In genomic region chr4:136046888-136047287, GRCm38 (mm10) we compare ENCODE assay signal across 30 mouse cellular contexts. TPM values are rescaled to one million over a fixed set of nuclear protein-coding genes. Genes with fewer than 3 reads are reported as not detected.
DNase-seq lines count a peak whose midpoint lies in the region; ATAC-seq and TF ChIP-seq lines count a peak whose summit lies in the region.
"Had no signal": no experiment of that assay in that cellular context is flagged by ENCODE, and none has a peak within 500 bp of the region (broad histone marks: within the 10 kb centered on the region; RNA-seq: fewer than 3 reads in every experiment).

No protein-coding gene starts in this region.

- no peaks in the 10 kb centered on the region for H3K9me3 ChIP-seq in heart, embryonic 14.5 days (ENCODE audit: control insufficient read depth, low read length)
- no peaks in the 10 kb centered on the region for H3K9me3 ChIP-seq in heart, embryonic 12.5 days (replicated peaks)
- H3K9me3 ChIP-seq in kidney, postnatal 0 days (replicated peaks; ENCODE audit: low read length), result no peaks in the 10 kb centered on the region
- no peaks in the 10 kb centered on the region for H3K9me3 ChIP-seq in midbrain, embryonic 12.5 days
- H3K9me3 ChIP-seq in midbrain, embryonic 16.5 days (replicated peaks; ENCODE audit: control insufficient read depth, low read length, poor library complexity, severe bottlenecking), result no peaks in the 10 kb centered on the region
- H3K9me3 ChIP-seq: forebrain, embryonic 15.5 days; heart, embryonic 10.5 days; kidney, embryonic 15.5 days; midbrain, embryonic 10.5 days; neural tube, embryonic 12.5 days had no signal

- H3ac ChIP-seq in myocyte (ENCODE audit: control insufficient read depth, insufficient read length), result no peak overlapping the region

- peaks cover 3 to 12% of the 10 kb centered on the region in 2 experiments for H3K4me1 ChIP-seq in heart, embryonic 14.5 days (ENCODE audit: control insufficient read depth in 2 of 2, insufficient read depth in 2 of 2, low read length in 2 of 2)
- H3K4me1 ChIP-seq in heart, embryonic 12.5 days (replicated peaks), result peaks cover 14% of the 10 kb centered on the region
- peaks cover 7% of the 10 kb centered on the region for H3K4me1 ChIP-seq in kidney, postnatal 0 days (replicated peaks; ENCODE audit: insufficient read depth, low read length)
- peaks cover 14% of the 10 kb centered on the region for H3K4me1 ChIP-seq in midbrain, embryonic 12.5 days
- peaks cover 16% of the 10 kb centered on the region for H3K4me1 ChIP-seq in midbrain, embryonic 16.5 days (ENCODE audit: control insufficient read depth, insufficient read depth, low read length)

- TF ChIP-seq POLR2A in myocyte (IDR thresholded peaks at IDR 0.05; ENCODE audit: insufficient read length, low read depth), result no peak

- no peak overlapping the region for H3K27ac ChIP-seq in heart, embryonic 14.5 days (replicated peaks in 1 of 2; ENCODE audit: control insufficient read depth in 1 of 2, insufficient read depth in 1 of 2, low read depth in 2 of 2, low read length in 2 of 2)
- H3K27ac ChIP-seq in heart, embryonic 12.5 days (ENCODE audit: poor library complexity, severe bottlenecking), result no peak overlapping the region
- no peak overlapping the region for H3K27ac ChIP-seq in kidney, postnatal 0 days
- no peak overlapping the region for H3K27ac ChIP-seq in midbrain, embryonic 12.5 days (replicated peaks)
- no peak overlapping the region for H3K27ac ChIP-seq in midbrain, embryonic 16.5 days (ENCODE audit: low read length)
- H3K27ac ChIP-seq: forebrain, embryonic 15.5 days; heart, embryonic 10.5 days; macrophage; midbrain, embryonic 10.5 days; neural tube, embryonic 12.5 days had no signal

- no peaks in the 10 kb centered on the region for H3K27me3 ChIP-seq in heart, embryonic 14.5 days (ENCODE audit: control insufficient read depth, insufficient read depth, low read length)
- no peaks in the 10 kb centered on the region for H3K27me3 ChIP-seq in heart, embryonic 12.5 days (replicated peaks)
- H3K27me3 ChIP-seq in kidney, postnatal 0 days (ENCODE audit: insufficient read depth, low read length), result no peaks in the 10 kb centered on the region
- H3K27me3 ChIP-seq in midbrain, embryonic 12.5 days, result no peaks in the 10 kb centered on the region
- H3K27me3 ChIP-seq in midbrain, embryonic 16.5 days (ENCODE audit: control insufficient read depth, insufficient read depth, low read depth, low read length), result no peaks in the 10 kb centered on the region
- no peaks in the 10 kb centered on the region for H3K27me3 ChIP-seq in myocyte (ENCODE audit: control insufficient read depth, insufficient read depth, insufficient read length)
- H3K27me3 ChIP-seq: forebrain, embryonic 15.5 days; kidney, embryonic 15.5 days; neural tube, embryonic 12.5 days had no signal

- H3K9ac ChIP-seq in heart, embryonic 14.5 days (ENCODE audit: low read length), result peak overlapping the region; percentile 16; the same call in 1 of the 2 replicates
- H3K9ac ChIP-seq in heart, embryonic 12.5 days, result no peak overlapping the region
- H3K9ac ChIP-seq in kidney, postnatal 0 days (ENCODE audit: low read depth, low read length), result 0 out of 2 replicates have a peak overlapping the region, but pooled peaks have one; percentile 13
- H3K9ac ChIP-seq in midbrain, embryonic 12.5 days (replicated peaks), result 0 out of 2 replicates have a peak overlapping the region, but pooled peaks have one; percentile 1
- H3K9ac ChIP-seq in midbrain, embryonic 16.5 days (ENCODE audit: low read depth, low read length), result no peak overlapping the region
- H3K9ac ChIP-seq: forebrain, embryonic 15.5 days; kidney, embryonic 15.5 days; neural tube, embryonic 12.5 days had no signal

- WGBS in heart, embryonic 14.5 days, result 73% methylated on average over 6 of the region's 6 CpGs
- 78% methylated on average over 6 of the region's 6 CpGs for WGBS in heart, embryonic 12.5 days
- WGBS in kidney, postnatal 0 days, result 60% methylated on average over 6 of the region's 6 CpGs
- WGBS in midbrain, embryonic 12.5 days, result 79% methylated on average over 6 of the region's 6 CpGs
- 83% methylated on average over 6 of the region's 6 CpGs for WGBS in midbrain, embryonic 16.5 days

- H3K36me3 ChIP-seq in heart, embryonic 14.5 days (ENCODE audit: control insufficient read depth, insufficient read depth, low read length), result peaks cover 75% of the 10 kb centered on the region
- H3K36me3 ChIP-seq in heart, embryonic 12.5 days, result peaks cover 73% of the 10 kb centered on the region
- peaks cover 37% of the 10 kb centered on the region for H3K36me3 ChIP-seq in kidney, postnatal 0 days (ENCODE audit: insufficient read depth, low read length)
- H3K36me3 ChIP-seq in midbrain, embryonic 12.5 days, result peaks cover 77% of the 10 kb centered on the region
- H3K36me3 ChIP-seq in midbrain, embryonic 16.5 days (ENCODE audit: control insufficient read depth, insufficient read depth, low read length), result peaks cover 26% of the 10 kb centered on the region
- peaks cover 36% of the 10 kb centered on the region for H3K36me3 ChIP-seq in myocyte (ENCODE audit: control insufficient read depth, insufficient read depth)

- no peak for DNase-seq in kidney, postnatal 0 days (ENCODE audit: low spot score)
- no peak for DNase-seq in kidney, postnatal 36 days
- no peak for DNase-seq in retina, embryonic 14.5 days (ENCODE audit: low spot score)
- DNase-seq: adrenal gland, adult 2 months; adrenal gland, postnatal 36 days; cerebellum, adult 18-20 months; cerebellum, postnatal 10 days; gastrocnemius, postnatal 25 days; heart, adult 11 months; heart, postnatal 4 days; kidney, postnatal 4 days; left cerebral cortex, postnatal 4 days; lung, adult 18-20 months; right cerebral cortex, postnatal 4 days; thymus, adult 18-20 months; thymus, postnatal 36 days had no signal

- peaks cover 32% of the 10 kb centered on the region for H3K79me2 ChIP-seq in myocyte (ENCODE audit: control insufficient read depth, insufficient read depth)

- H3K4me3 ChIP-seq in heart, embryonic 14.5 days (ENCODE audit: control insufficient read depth in 1 of 2, insufficient read depth in 1 of 2, low read depth in 1 of 2, low read length in 2 of 2), result no peak overlapping the region
- no peak overlapping the region for H3K4me3 ChIP-seq in heart, embryonic 12.5 days
- no peak overlapping the region for H3K4me3 ChIP-seq in kidney, postnatal 0 days (replicated peaks; ENCODE audit: low read depth, low read length)
- no peak overlapping the region for H3K4me3 ChIP-seq in midbrain, embryonic 12.5 days
- no peak overlapping the region for H3K4me3 ChIP-seq in midbrain, embryonic 16.5 days (ENCODE audit: low read depth, low read length)
- H3K4me3 ChIP-seq in myocyte, result no peak overlapping the region
- H3K4me3 ChIP-seq: forebrain, embryonic 15.5 days; heart, embryonic 10.5 days; kidney, embryonic 15.5 days; midbrain, embryonic 10.5 days; neural tube, embryonic 12.5 days had no signal

- no peak for ATAC-seq in heart, embryonic 14.5 days (ENCODE audit: insufficient number of reproducible peaks, insufficient read depth, low FRiP score, low read depth)
- no peak for ATAC-seq in heart, embryonic 12.5 days (ENCODE audit: insufficient number of reproducible peaks, low FRiP score)
- no peak for ATAC-seq in kidney, postnatal 0 days (replicated peaks; ENCODE audit: low FRiP score, low read depth)
- no peak for ATAC-seq in midbrain, embryonic 12.5 days (ENCODE audit: low FRiP score, low read depth)
- ATAC-seq in midbrain, embryonic 16.5 days, result no peak
- ATAC-seq: forebrain, embryonic 15.5 days; hindbrain, embryonic 16.5 days; intestine, embryonic 16.5 days; lung, postnatal 0 days had no signal

- TF ChIP-seq CTCF in kidney, postnatal 0 days (IDR thresholded peaks at IDR 0.05; ENCODE audit: low read depth), result no peak

- H3K4me2 ChIP-seq in heart, embryonic 14.5 days (ENCODE audit: low read length), result no peak overlapping the region
- H3K4me2 ChIP-seq in heart, embryonic 12.5 days, result no peak overlapping the region
- no peak overlapping the region for H3K4me2 ChIP-seq in kidney, postnatal 0 days (ENCODE audit: low read length)
- no peak overlapping the region for H3K4me2 ChIP-seq in midbrain, embryonic 12.5 days (replicated peaks)
- H3K4me2 ChIP-seq in midbrain, embryonic 16.5 days (ENCODE audit: low read length), result no peak overlapping the region
- H3K4me2 ChIP-seq in myocyte (ENCODE audit: low read depth), result no peak overlapping the region
- H3K4me2 ChIP-seq: forebrain, embryonic 15.5 days; kidney, embryonic 15.5 days; neural tube, embryonic 12.5 days had no signal

TF ChIP-seq in myocyte, 11 proteins besides CTCF, POLR2A, EP300 and RAD21:
- TF ChIP-seq TCF12 (IDR thresholded peaks at IDR 0.05; ENCODE audit: insufficient read depth, poor library complexity, severe bottlenecking) (no peak), POLR2AphosphoS2 (IDR thresholded peaks at IDR 0.05; ENCODE audit: insufficient read length, low read depth) (peak; percentile 71)

RNA-seq across cellular contexts. Expression of gene Rpl11, which starts 6.3 kb away (rescaled TPM):
- 284 and 329 TPM in 2 replicates for polyA plus RNA-seq in heart, embryonic 14.5 days (2014; fragmentation: Nextera tagmentation; extraction: Ambion mirVana)
- polyA plus RNA-seq in heart, embryonic 12.5 days (2016; fragmentation: Nextera tagmentation; extraction: Ambion mirVana), result 257 and 262 TPM in 2 replicates
- polyA plus RNA-seq in kidney, postnatal 0 days (2015; fragmentation: Nextera tagmentation; extraction: Ambion mirVana), result 490 and 535 TPM in 2 replicates
- 294 and 304 TPM in 2 replicates for polyA plus RNA-seq in midbrain, embryonic 12.5 days (2016; fragmentation: Nextera tagmentation; extraction: Ambion mirVana)
- 245 and 251 TPM in 2 replicates for polyA plus RNA-seq in midbrain, embryonic 16.5 days (2015; fragmentation: Nextera tagmentation; extraction: Ambion mirVana)
- 1,551 TPM for polyA plus RNA-seq in myocyte (2012; fragmentation: generic; extraction: Trizol)

RNA-seq across cellular contexts. Expression of gene Eloa, which starts 25.3 kb away (rescaled TPM):
- 34.3 and 34.7 TPM in 2 replicates for polyA plus RNA-seq in heart, embryonic 14.5 days (2014; fragmentation: Nextera tagmentation; extraction: Ambion mirVana)
- polyA plus RNA-seq in heart, embryonic 12.5 days (2016; fragmentation: Nextera tagmentation; extraction: Ambion mirVana), result 35.3 and 36.8 TPM in 2 replicates
- 29.1 and 30.9 TPM in 2 replicates for polyA plus RNA-seq in kidney, postnatal 0 days (2015; fragmentation: Nextera tagmentation; extraction: Ambion mirVana)
- polyA plus RNA-seq in midbrain, embryonic 12.5 days (2016; fragmentation: Nextera tagmentation; extraction: Ambion mirVana), result 34.2 and 36.1 TPM in 2 replicates
- polyA plus RNA-seq in midbrain, embryonic 16.5 days (2015; fragmentation: Nextera tagmentation; extraction: Ambion mirVana), result 26.7 and 28.7 TPM in 2 replicates
- polyA plus RNA-seq in myocyte (2012; fragmentation: generic; extraction: Trizol), result 17.2 TPM

RNA-seq across cellular contexts. Expression of gene Pithd1, which starts 59.8 kb away (rescaled TPM):
- polyA plus RNA-seq in heart, embryonic 14.5 days (2014; fragmentation: Nextera tagmentation; extraction: Ambion mirVana), result 39.4 and 40.2 TPM in 2 replicates
- 47.2 and 49.1 TPM in 2 replicates for polyA plus RNA-seq in heart, embryonic 12.5 days (2016; fragmentation: Nextera tagmentation; extraction: Ambion mirVana)
- 49.0 and 49.8 TPM in 2 replicates for polyA plus RNA-seq in kidney, postnatal 0 days (2015; fragmentation: Nextera tagmentation; extraction: Ambion mirVana)
- polyA plus RNA-seq in midbrain, embryonic 12.5 days (2016; fragmentation: Nextera tagmentation; extraction: Ambion mirVana), result 56.0 and 58.3 TPM in 2 replicates
- 68.3 and 72.0 TPM in 2 replicates for polyA plus RNA-seq in midbrain, embryonic 16.5 days (2015; fragmentation: Nextera tagmentation; extraction: Ambion mirVana)
- 35.2 TPM for polyA plus RNA-seq in myocyte (2012; fragmentation: generic; extraction: Trizol)

Comparison
In these comparisons a context has a peak if more than half of its experiments do, and no peak if none do; other contexts are left out.
1. H3K9ac ChIP-seq: peak in heart, embryonic 14.5 days (single experiment), kidney, postnatal 0 days (single experiment) and midbrain, embryonic 12.5 days (single experiment); none in heart, embryonic 12.5 days (single experiment) and midbrain, embryonic 16.5 days (single experiment).